Mouse (Mus musculus) cerebellum, adult 2 months (tissue): ENCODE data around the gene Gm13283.
"Not testable (repeated sequence)": the region's sequence is repeated elsewhere in the genome, so short reads cannot be mapped to it uniquely, and the experiment has no call there.

Experiments
- CTCF ChIP-seq: fragments of 200-500 bp; IDR thresholded peaks from 2 replicates; pipeline ENCODE4 v1.5.1; 2011; ENCODE audit warnings: low read depth, mild to moderate bottlenecking, control low read depth, low read length, moderate library complexity, borderline replicate concordance; ENCODE audit not compliant: insufficient read depth
- POLR2A ChIP-seq: fragments of 200-500 bp; IDR thresholded peaks from 2 replicates; pipeline ENCODE4 v1.6.1; 2011; ENCODE audit warnings: low read length, control low read depth, borderline replicate concordance; ENCODE audit not compliant: insufficient read depth

- TF ChIP-seq CTCF, POLR2A: not testable (repeated sequence)
These were observed 1.2 kb upstream of the Gm13283 start for GRCm38 (mm10) chr4:88758751-88759150.
